Mouse (Mus musculus) spleen, adult 2 months (tissue): ENCODE results near the gene Slc25a11. TPM values are rescaled to one million over a fixed set of nuclear protein-coding genes. Genes with fewer than 3 reads are reported as not detected.

Experiments used
- DNase-seq, 2 experiments: peaks; one replicate each; pipeline versions ENCODE4 v3.0.0 to v3.0.0-alpha.2; 2012 to 2021; ENCODE audit warnings: low spot score in 2 of 2, low read depth in 1 of 2
- H3K27ac ChIP-seq: fragments of 200-500 bp; 2 replicates; pipeline ENCODE4 v1.5.1; 2012; ENCODE audit warnings: low read length, inconsistent platforms; ENCODE audit not compliant: insufficient read depth
- H3K27me3 ChIP-seq: fragments of 200-500 bp; 2 replicates; pipeline ENCODE4 v1.6.1; 2012; ENCODE audit warnings: mild to moderate bottlenecking, moderate library complexity, low read length, inconsistent platforms; ENCODE audit not compliant: control insufficient read depth, insufficient read depth
- H3K36me3 ChIP-seq: fragments of 200-500 bp; 2 replicates; pipeline ENCODE4 v1.6.1; 2012; ENCODE audit warnings: mild to moderate bottlenecking, low read length, inconsistent platforms; ENCODE audit not compliant: control insufficient read depth, insufficient read depth
- H3K4me1 ChIP-seq: fragments of 200-500 bp; 2 replicates; pipeline ENCODE4 v1.6.1; 2011; ENCODE audit warnings: inconsistent platforms; ENCODE audit not compliant: control insufficient read depth, insufficient read depth, insufficient read length
- H3K4me3 ChIP-seq: fragments of 200-500 bp; 2 replicates; pipeline ENCODE4 v1.5.1; 2011; ENCODE audit warnings: mild to moderate bottlenecking, inconsistent platforms; ENCODE audit not compliant: insufficient read depth, insufficient read length; ENCODE audit errors: extremely low read depth
- CTCF ChIP-seq: fragments of 200-500 bp; IDR thresholded peaks from 2 replicates; pipeline ENCODE4 v1.5.1; 2011; ENCODE audit warnings: mild to moderate bottlenecking, inconsistent platforms; ENCODE audit not compliant: insufficient read depth, insufficient read length, insufficient replicate concordance; ENCODE audit errors: extremely low read depth
- POLR2A ChIP-seq: fragments of 200-500 bp; IDR thresholded peaks from 2 replicates; pipeline ENCODE4 v1.6.1; 2011; ENCODE audit warnings: low read depth, low read length, inconsistent platforms
- WGBS: fragments of 180-500 bp; shearing (Covaris S2); methylation state at CpG from one replicate; pipeline ENCODE4 v1.1.7; 2018; 5-methylcytosine and 5-hydroxymethylcytosine counted together
- polyA plus RNA-seq: library from polyadenylated mRNA; depleted of rRNA; stranded (reverse); fragments of >200 nt; gene quantifications from 2 replicates; pipeline ENCODE4 v1.2.3, GENCODE M21; 2012; rRNA removed

The Slc25a11 gene
- polyA plus RNA-seq, 1 experiment, result 73.0 TPM

- TF ChIP-seq POLR2A, result no peak
- TF ChIP-seq CTCF, result no peak
- 38% methylated on average over 6 of the region's 6 CpGs for WGBS
- Histone ChIP-seq H3K4me3 (no peak overlapping the region), H3K27me3 (no peaks in the 10 kb centered on the region), H3K36me3 (peaks cover 2% of the 10 kb centered on the region; the same call in 1 of the 2 replicates), H3K27ac (peak overlapping the region; percentile 31), H3K4me1 (peaks cover 19% of the 10 kb centered on the region; the same call in 1 of the 2 replicates)
- no peak for DNase-seq
Observed at GRCm38 (mm10) chr11:70597301-70597700, 50.0 kb downstream of the Slc25a11 start.

GRCm38 (mm10) chr11:70596094-70596493 is 51.2 kb downstream of the Slc25a11 start:
- H3K27me3 ChIP-seq, result no peaks in the 10 kb centered on the region
- 74% methylated on average over 4 of the region's 4 CpGs for WGBS
- no peak for TF ChIP-seq POLR2A
- no peak for TF ChIP-seq CTCF
- no peak overlapping the region for H3K4me3 ChIP-seq
- peak overlapping the region; percentile 74 for H3K27ac ChIP-seq
- H3K4me1 ChIP-seq, result peaks cover 19% of the 10 kb centered on the region; the same call in 1 of the 2 replicates
- no peak for DNase-seq
- H3K36me3 ChIP-seq, result no peaks in the 10 kb centered on the region

GRCm38 (mm10) chr11:70595638-70596037 is 51.6 kb downstream of the Slc25a11 start:
- Histone ChIP-seq H3K36me3 (no peaks in the 10 kb centered on the region), H3K27me3 (no peaks in the 10 kb centered on the region), H3K4me3 (no peak overlapping the region), H3K27ac (peak overlapping the region; percentile 74), H3K4me1 (peaks cover 19% of the 10 kb centered on the region; the same call in 1 of the 2 replicates)
- no peak for DNase-seq
- WGBS, result 48% methylated on average over 2 of the region's 2 CpGs
- TF ChIP-seq CTCF (no peak), POLR2A (no peak)

GRCm38 (mm10) chr11:70594253-70594989 is 52.9 kb downstream of the Slc25a11 start:
- H3K4me3 ChIP-seq, result no peak overlapping the region
- WGBS, result 55% methylated on average over 15 of the region's 15 CpGs
- peak overlapping the region; percentile 52 for H3K27ac ChIP-seq
- no peak for DNase-seq
- no peaks in the 10 kb centered on the region for H3K36me3 ChIP-seq
- peaks cover 19% of the 10 kb centered on the region; the same call in 1 of the 2 replicates for H3K4me1 ChIP-seq
- no peaks in the 10 kb centered on the region for H3K27me3 ChIP-seq
- TF ChIP-seq POLR2A, result no peak
- TF ChIP-seq CTCF, result no peak

Other genes starting within 250 kb of the Slc25a11 start
- gene Pelp1, start 237.4 kb downstream of the Slc25a11 start, polyA plus RNA-seq, result 15.5 and 17.9 TPM in 2 replicates
- gene Arrb2, start 214.8 kb downstream of the Slc25a11 start, polyA plus RNA-seq, result 145 TPM in 2 replicates
- gene Med11, start 195.6 kb downstream of the Slc25a11 start, polyA plus RNA-seq, result 24.6 and 29.2 TPM in 2 replicates
- gene Zmynd15, start 188.0 kb downstream of the Slc25a11 start, polyA plus RNA-seq, result 10.5 and 10.6 TPM in 2 replicates
- 28.8 TPM in 2 replicates for gene Cxcl16, start 187.5 kb downstream of the Slc25a11 start, polyA plus RNA-seq
- 0.77 and 1.3 TPM in 2 replicates for gene Tm4sf5, start 142.2 kb downstream of the Slc25a11 start, polyA plus RNA-seq
- gene Vmo1, start 132.9 kb downstream of the Slc25a11 start, polyA plus RNA-seq, result 0.25 and 0.32 TPM in 2 replicates
- 0.18 TPM in 1 of 2 replicates, not detected in the other for gene Gltpd2, start 128.3 kb downstream of the Slc25a11 start, polyA plus RNA-seq
- gene Psmb6, start 122.1 kb downstream of the Slc25a11 start, polyA plus RNA-seq, result 125 and 155 TPM in 2 replicates
- not detected in 2 replicates for gene Gm40193, start 114.5 kb downstream of the Slc25a11 start, polyA plus RNA-seq
- gene Pld2, start 107.4 kb downstream of the Slc25a11 start, polyA plus RNA-seq, result 12.3 and 13.9 TPM in 2 replicates
- 74.8 and 91.9 TPM in 2 replicates for gene Mink1, start 84.6 kb downstream of the Slc25a11 start, polyA plus RNA-seq
- not detected in 2 replicates for gene 4930544D05Rik, start 31.6 kb downstream of the Slc25a11 start, polyA plus RNA-seq
- gene Chrne, start 28.3 kb downstream of the Slc25a11 start, polyA plus RNA-seq, result 0.66 and 0.99 TPM in 2 replicates
- 6.8 and 9.3 TPM in 2 replicates for gene Gp1ba, start 8.4 kb downstream of the Slc25a11 start, polyA plus RNA-seq
- 137 and 158 TPM in 2 replicates for gene Rnf167, start 244 bp downstream of the Slc25a11 start, polyA plus RNA-seq
- 2,122 and 3,201 TPM in 2 replicates for gene Pfn1, start 7.2 kb upstream of the Slc25a11 start, polyA plus RNA-seq
- gene Eno3, start 9.7 kb upstream of the Slc25a11 start, polyA plus RNA-seq, result 15.3 and 20.0 TPM in 2 replicates
- 20.0 and 20.2 TPM in 2 replicates for gene Spag7, start 21.9 kb upstream of the Slc25a11 start, polyA plus RNA-seq
- 36.6 and 38.8 TPM in 2 replicates for gene Camta2, start 40.6 kb upstream of the Slc25a11 start, polyA plus RNA-seq
- gene Inca1, start 52.7 kb upstream of the Slc25a11 start, polyA plus RNA-seq, result 0.70 and 0.76 TPM in 2 replicates
- gene Kif1c, start 53.1 kb upstream of the Slc25a11 start, polyA plus RNA-seq, result 17.5 and 19.5 TPM in 2 replicates
- gene Zfp3, start 116.7 kb upstream of the Slc25a11 start, polyA plus RNA-seq, result 1.2 and 1.4 TPM in 2 replicates
- 6.8 and 7.6 TPM in 2 replicates for gene Scimp, start 165.1 kb upstream of the Slc25a11 start, polyA plus RNA-seq
- gene Rabep1, start 197.3 kb upstream of the Slc25a11 start, polyA plus RNA-seq, result 2.3 TPM in 2 replicates